Mouse (Mus musculus) small intestine, adult 2 months (tissue): ENCODE data around the gene Parp14. TPM values are rescaled to one million over a fixed set of nuclear protein-coding genes. Genes with fewer than 3 reads are reported as not detected.
A peak's percentile ranks its signal among the peaks of the same experiment; 100 is the strongest.

Experiments
- H3K27ac ChIP-seq: fragments of 200-500 bp; 2 replicates; pipeline ENCODE4 v1.5.1; 2012; ENCODE audit warnings: low read depth, low read length, control low read depth, inconsistent platforms; ENCODE audit not compliant: insufficient read depth
- H3K27me3 ChIP-seq: fragments of 200-500 bp; 2 replicates; pipeline ENCODE4 v1.6.1; 2012; ENCODE audit warnings: mild to moderate bottlenecking, moderate library complexity, low read length, inconsistent platforms; ENCODE audit not compliant: control insufficient read depth, insufficient read depth
- H3K36me3 ChIP-seq: fragments of 200-500 bp; 2 replicates; pipeline ENCODE4 v1.6.1; 2012; ENCODE audit warnings: mild to moderate bottlenecking, low read length, control low read depth, inconsistent platforms; ENCODE audit not compliant: control insufficient read depth, insufficient read depth
- H3K4me1 ChIP-seq: fragments of 200-500 bp; 2 replicates; pipeline ENCODE4 v1.6.1; 2012; ENCODE audit warnings: low read length, inconsistent platforms, mixed read lengths; ENCODE audit not compliant: control insufficient read depth, insufficient read depth, insufficient read length
- H3K4me3 ChIP-seq: fragments of 200-500 bp; 2 replicates; pipeline ENCODE4 v1.5.1; 2012; ENCODE audit warnings: low read depth, mild to moderate bottlenecking, control low read depth, inconsistent platforms, low read length, moderate library complexity
- CTCF ChIP-seq: fragments of 200-500 bp; IDR thresholded peaks from 2 replicates; pipeline ENCODE4 v1.5.1; 2012; ENCODE audit warnings: low read depth, mild to moderate bottlenecking, control low read depth, inconsistent platforms, low read length, moderate library complexity, mixed read lengths; ENCODE audit not compliant: insufficient replicate concordance, insufficient read length; ENCODE audit errors: extremely low read depth
- POLR2A ChIP-seq: fragments of 200-500 bp; IDR thresholded peaks from 2 replicates; pipeline ENCODE4 v1.6.1; 2012; ENCODE audit warnings: low read depth, mild to moderate bottlenecking, control low read depth, inconsistent platforms, low read length, moderate library complexity
- WGBS: fragments of 180-500 bp; shearing (Covaris S2); methylation state at CpG from one replicate; pipeline ENCODE4 v1.1.7; 2018; 5-methylcytosine and 5-hydroxymethylcytosine counted together
- polyA plus RNA-seq: library from polyadenylated mRNA; depleted of rRNA; stranded (reverse); fragments of >200 nt; gene quantifications from 2 replicates; pipeline ENCODE4 v1.2.3, GENCODE M21; 2012; rRNA removed

The Parp14 gene
- polyA plus RNA-seq: 4.5 and 17.5 TPM in 2 replicates

GRCm38 (mm10) chr16:35871048-35871851 is at the start of gene Parp14:
Parp14 (minus strand) TSS chr16:35871544.
- H3K4me3 ChIP-seq: peak within 1 kb of the TSS; percentile 91
- H3K27ac ChIP-seq: peak within 1 kb of the TSS; percentile 93
- H3K36me3 ChIP-seq: peaks cover 7% of the 10 kb centered on the region
- no peak for TF ChIP-seq CTCF
- TF ChIP-seq POLR2A: peak; percentile 86
- 0% methylated on average over 38 of the region's 38 CpGs for WGBS
- H3K27me3 ChIP-seq: no peaks in the 10 kb centered on the region
- peaks cover 9% of the 10 kb centered on the region; the same call in 1 of the 2 replicates for H3K4me1 ChIP-seq

GRCm38 (mm10) chr16:35918721-35919543 is 47.6 kb upstream of the Parp14 start:
- TF ChIP-seq POLR2A (no peak), CTCF (no peak)
- Histone ChIP-seq H3K27me3 (no peaks in the 10 kb centered on the region), H3K4me3 (peak overlapping the region; percentile 42)

DNA sequence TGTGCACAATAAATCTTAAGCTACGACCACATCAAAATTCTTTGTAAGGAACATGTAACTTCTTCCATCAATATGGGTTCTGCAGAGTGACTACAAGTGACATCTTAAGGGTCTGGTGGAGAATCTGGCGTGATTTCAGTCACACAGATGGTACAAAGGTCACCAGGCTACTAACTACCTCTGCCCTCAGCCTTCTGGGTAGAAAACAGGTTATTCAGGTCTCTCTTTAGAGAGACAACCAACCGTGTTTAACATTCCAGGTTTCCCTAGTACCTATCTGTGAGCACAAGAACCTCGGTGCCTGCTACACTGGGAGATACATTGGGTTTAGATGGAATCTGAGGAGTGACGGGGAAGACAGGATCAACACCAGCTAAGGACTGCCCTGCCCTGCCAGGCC is 43.0 kb upstream of the Parp14 start:
- Histone ChIP-seq H3K4me3 (no peak overlapping the region), H3K4me1 (peaks cover 22% of the 10 kb centered on the region; the same call in 1 of the 2 replicates), H3K27ac (no peak overlapping the region), H3K36me3 (no peaks in the 10 kb centered on the region), H3K27me3 (no peaks in the 10 kb centered on the region)
- 28% methylated on average over 5 of the region's 5 CpGs for WGBS
- TF ChIP-seq POLR2A (no peak), CTCF (no peak)

More at GRCm38 (mm10) chr16:35918721-35919543, 47.6 kb upstream of the Parp14 start:
- 14% methylated on average over 6 of the region's 6 CpGs for WGBS
- Histone ChIP-seq H3K4me1 (peaks cover 18% of the 10 kb centered on the region; the same call in 1 of the 2 replicates), H3K36me3 (no peaks in the 10 kb centered on the region), H3K27ac (peak overlapping the region; percentile 100)

DNA sequence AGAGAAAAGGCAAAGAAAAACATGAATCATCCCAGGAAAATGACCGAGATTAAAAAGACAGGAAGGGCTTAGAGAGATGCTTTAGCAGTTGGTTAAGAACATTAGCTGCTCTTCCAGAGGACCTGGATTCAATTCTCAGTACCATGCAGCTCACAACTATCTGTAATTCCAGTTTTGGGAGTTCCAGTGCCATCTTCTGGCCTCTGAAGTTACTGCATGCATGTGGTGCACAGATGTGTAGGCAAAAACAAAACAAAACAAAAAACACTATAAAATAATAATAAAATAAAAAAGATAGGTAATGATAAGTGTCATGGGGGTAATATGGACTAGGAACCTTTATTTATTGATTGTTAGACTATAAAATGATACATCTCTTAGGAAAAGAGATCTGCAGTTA is 42.2 kb upstream of the Parp14 start:
- Histone ChIP-seq H3K4me3 (no peak overlapping the region), H3K36me3 (no peaks in the 10 kb centered on the region), H3K27ac (peak overlapping the region; percentile 58; the same call in 1 of the 2 replicates), H3K4me1 (peaks cover 15% of the 10 kb centered on the region; the same call in 1 of the 2 replicates), H3K27me3 (no peaks in the 10 kb centered on the region)
- 84% methylated on average over 1 of the region's 1 CpGs for WGBS
- TF ChIP-seq CTCF: no peak
- TF ChIP-seq POLR2A: no peak

GRCm38 (mm10) chr16:35911449-35911848 is 40.1 kb upstream of the Parp14 start:
- TF ChIP-seq CTCF: no peak
- TF ChIP-seq POLR2A: no peak
- Histone ChIP-seq H3K4me1 (peaks cover 16% of the 10 kb centered on the region), H3K27me3 (no peaks in the 10 kb centered on the region), H3K27ac (peak overlapping the region; percentile 89), H3K36me3 (no peaks in the 10 kb centered on the region), H3K4me3 (no peak overlapping the region)
- WGBS: 25% methylated on average over 3 of the region's 3 CpGs

GRCm38 (mm10) chr16:35907432-35908201 is 36.3 kb upstream of the Parp14 start:
- Histone ChIP-seq H3K4me3 (no peak overlapping the region), H3K36me3 (no peaks in the 10 kb centered on the region), H3K27ac (peak overlapping the region; percentile 97), H3K4me1 (peaks cover 13% of the 10 kb centered on the region), H3K27me3 (no peaks in the 10 kb centered on the region)
- TF ChIP-seq CTCF (no peak), POLR2A (no peak)
- WGBS: 29% methylated on average over 4 of the region's 4 CpGs
